Mouse (Mus musculus) megakaryocyte, embryonic 14.5 days (primary cell): Measurements from ENCODE around the gene Foxf2. TPM values are rescaled to one million over a fixed set of nuclear protein-coding genes. Genes with fewer than 3 reads are reported as not detected.

Experiments used
- H3K27me3 ChIP-seq: replicated peaks from 2 replicates; pipeline ENCODE3; 2012; ENCODE audit warnings: inconsistent platforms
- H3K36me3 ChIP-seq: replicated peaks from 2 replicates; pipeline ENCODE3; 2012; ENCODE audit warnings: low read length, inconsistent platforms, mixed read lengths
- H3K4me1 ChIP-seq: 2 replicates; pipeline ENCODE4 v1.6.1; 2012; ENCODE audit warnings: inconsistent platforms
- H3K4me3 ChIP-seq: replicated peaks from 2 replicates; pipeline ENCODE3; 2012; ENCODE audit warnings: moderate library complexity, mild to moderate bottlenecking, inconsistent platforms
- H3K9me3 ChIP-seq: 2 replicates; pipeline ENCODE4 v1.6.1; 2012; ENCODE audit warnings: inconsistent platforms
- FLI1 ChIP-seq: IDR thresholded peaks from 2 replicates; pipeline ENCODE4 v1.6.1; 2012; ENCODE audit warnings: low read length, inconsistent platforms, mixed read lengths
- GATA1 ChIP-seq: IDR thresholded peaks from 3 replicates; pipeline ENCODE4 v1.6.1; 2012; ENCODE audit warnings: mixed read lengths, low read length, inconsistent platforms, borderline replicate concordance
- polyA plus RNA-seq: library from polyadenylated mRNA; stranded (reverse); fragments of >175 nt; gene quantifications from 2 replicates; pipeline ENCODE4 v1.2.3, GENCODE M21; 2012; ENCODE audit warnings: low replicate concordance; ENCODE audit not compliant: insufficient read depth

The Foxf2 gene
- polyA plus RNA-seq, 1 experiment, result not detected

- TF ChIP-seq GATA1 (no peak), FLI1 (no peak)
- Histone ChIP-seq H3K27me3 (no peaks in the 10 kb centered on the region), H3K9me3 (peaks cover 5% of the 10 kb centered on the region; the same call in 1 of the 2 replicates), H3K4me1 (no peaks in the 10 kb centered on the region), H3K4me3 (no peak overlapping the region), H3K36me3 (no peaks in the 10 kb centered on the region)
These were observed 46.5 kb downstream of the Foxf2 start for GRCm38 (mm10) chr13:31672093-31672492.

Other genes with a start within 250 kb of the Foxf2 start
- gene Foxq1, start 69.7 kb upstream of the Foxf2 start, polyA plus RNA-seq, result 0.04 TPM in 1 of 2 replicates, not detected in the other
- 0.06 and 0.68 TPM in 2 replicates for gene A530084C06Rik, start 66.5 kb upstream of the Foxf2 start, polyA plus RNA-seq
- gene Foxc1, start 180.8 kb downstream of the Foxf2 start, polyA plus RNA-seq, result 0.17 and 0.74 TPM in 2 replicates